Mouse (Mus musculus) stomach, embryonic 16.5 days (tissue): ENCODE data around the gene Amdhd2. TPM values are rescaled to one million over a fixed set of nuclear protein-coding genes. Genes with fewer than 3 reads are reported as not detected.

Experiments used
- ATAC-seq: fragments of 200-750 bp; cut with Nextera tagmentation; 2 replicates; pipeline ENCODE4 v1.8.0; 2017; ENCODE audit warnings: moderate number of reproducible peaks, moderate TSS enrichment; ENCODE audit not compliant: insufficient read depth, low FRiP score
- H3K27ac ChIP-seq: fragments of 300-500 bp; sonication (generic); 2 replicates; pipeline ENCODE4 v1.5.1; 2014; ENCODE audit warnings: low read length
- H3K27me3 ChIP-seq: fragments of 300-500 bp; sonication (generic); 2 replicates; pipeline ENCODE4 v1.6.1; 2014; ENCODE audit warnings: low read length, control low read depth, mixed read lengths; ENCODE audit not compliant: control insufficient read depth, insufficient read depth
- H3K36me3 ChIP-seq: fragments of 300-500 bp; sonication (generic); 2 replicates; pipeline ENCODE4 v1.6.1; 2014; ENCODE audit warnings: low read length; ENCODE audit not compliant: control insufficient read depth, insufficient read depth
- H3K4me1 ChIP-seq: fragments of 300-500 bp; sonication (generic); 2 replicates; pipeline ENCODE4 v1.6.1; 2014; ENCODE audit warnings: low read length, control low read depth, mixed read lengths; ENCODE audit not compliant: control insufficient read depth, insufficient read depth
- H3K4me2 ChIP-seq: fragments of 300-500 bp; sonication (generic); 2 replicates; pipeline ENCODE4 v1.6.1; 2014; ENCODE audit warnings: low read depth, low read length, mixed read lengths
- H3K4me3 ChIP-seq: fragments of 300-500 bp; sonication (generic); replicated peaks from 2 replicates; pipeline ENCODE4 v1.5.1; 2014; ENCODE audit warnings: mild to moderate bottlenecking, low read length
- H3K9ac ChIP-seq: fragments of 300-500 bp; sonication (generic); 2 replicates; pipeline ENCODE4 v1.6.1; 2014; ENCODE audit warnings: low read length
- H3K9me3 ChIP-seq: fragments of 300-500 bp; sonication (generic); replicated peaks from 2 replicates; pipeline ENCODE4 v1.6.1; 2016; ENCODE audit warnings: low read length, control low read depth; ENCODE audit not compliant: control insufficient read depth
- WGBS: fragments of 180-500 bp; shearing (Covaris S2); extraction: QIAGEN DNeasy Blood & Tissue Kit; methylation state at CpG from one replicate; pipeline ENCODE4 v1.1.7; 2014; 5-methylcytosine and 5-hydroxymethylcytosine counted together
- polyA plus RNA-seq: library from polyadenylated mRNA; unstranded; fragments of >200 nt; fragmentation: Nextera tagmentation; extraction: Ambion mirVana; gene quantifications from 2 replicates; pipeline ENCODE4 v1.2.1, GENCODE M21; 2015

Gene Amdhd2
- polyA plus RNA-seq, 1 experiment from 2014 or later, result 27.0 TPM

DNA sequence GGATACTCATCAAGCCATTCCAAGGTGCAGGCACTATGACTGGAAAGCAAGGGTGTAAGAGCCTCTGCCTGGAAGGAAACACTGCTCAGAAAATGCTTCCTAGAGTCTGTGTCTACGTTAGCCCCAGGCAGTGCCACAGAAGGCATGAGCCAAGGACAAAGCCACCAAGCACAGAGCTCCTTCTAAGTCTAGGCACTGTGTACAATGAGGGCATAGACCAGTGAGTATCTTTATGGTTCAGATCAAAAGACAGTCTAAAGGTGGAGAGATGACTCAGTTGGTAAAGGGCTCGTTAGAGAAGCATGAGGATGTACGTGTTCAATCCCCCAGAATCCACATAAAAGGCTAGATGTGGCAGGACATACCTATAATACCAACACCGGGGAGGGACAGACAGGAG, 37.5 kb upstream of the Amdhd2 start:
- no peak for ATAC-seq
- 0 out of 2 replicates have a peak, but pooled peaks cover 3% of the 10 kb centered on the region for H3K27me3 ChIP-seq
- peaks cover 21% of the 10 kb centered on the region for H3K4me1 ChIP-seq
- no peaks in the 10 kb centered on the region for H3K9me3 ChIP-seq
- H3K36me3 ChIP-seq, result no peaks in the 10 kb centered on the region
- no peak overlapping the region for H3K4me2 ChIP-seq
- H3K4me3 ChIP-seq, result no peak overlapping the region
- no peak overlapping the region for H3K9ac ChIP-seq
- H3K27ac ChIP-seq, result no peak overlapping the region
- WGBS, result 83% methylated on average over 4 of the region's 4 CpGs

DNA sequence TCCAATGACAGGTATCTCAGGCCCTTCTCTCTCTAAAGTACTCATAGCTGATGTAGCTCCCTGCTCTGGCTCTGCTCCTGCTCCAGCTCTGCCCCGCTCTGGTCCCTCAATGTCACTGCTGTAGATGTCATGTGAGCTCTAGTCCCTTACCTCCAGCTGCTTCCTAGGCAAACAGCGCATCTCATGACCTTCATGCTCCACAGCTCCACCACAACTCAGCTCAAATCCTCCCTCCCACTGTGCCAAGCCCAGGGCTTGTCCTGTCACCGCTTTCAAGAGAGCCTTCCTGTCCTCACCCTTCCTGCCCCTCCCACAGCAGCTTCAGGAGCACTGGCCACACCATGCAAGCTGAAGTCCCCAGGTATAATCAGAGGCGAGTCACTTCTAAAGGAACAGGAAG, 36.2 kb upstream of the Amdhd2 start:
- 66% methylated on average over 4 of the region's 4 CpGs for WGBS
- H3K4me3 ChIP-seq, result no peak overlapping the region
- H3K36me3 ChIP-seq, result no peaks in the 10 kb centered on the region
- no peak overlapping the region for H3K27ac ChIP-seq
- no peak overlapping the region for H3K4me2 ChIP-seq
- no peak overlapping the region for H3K9ac ChIP-seq
- ATAC-seq, result no peak
- H3K9me3 ChIP-seq, result no peaks in the 10 kb centered on the region
- no peaks in the 10 kb centered on the region for H3K27me3 ChIP-seq
- peaks cover 12% of the 10 kb centered on the region for H3K4me1 ChIP-seq

DNA sequence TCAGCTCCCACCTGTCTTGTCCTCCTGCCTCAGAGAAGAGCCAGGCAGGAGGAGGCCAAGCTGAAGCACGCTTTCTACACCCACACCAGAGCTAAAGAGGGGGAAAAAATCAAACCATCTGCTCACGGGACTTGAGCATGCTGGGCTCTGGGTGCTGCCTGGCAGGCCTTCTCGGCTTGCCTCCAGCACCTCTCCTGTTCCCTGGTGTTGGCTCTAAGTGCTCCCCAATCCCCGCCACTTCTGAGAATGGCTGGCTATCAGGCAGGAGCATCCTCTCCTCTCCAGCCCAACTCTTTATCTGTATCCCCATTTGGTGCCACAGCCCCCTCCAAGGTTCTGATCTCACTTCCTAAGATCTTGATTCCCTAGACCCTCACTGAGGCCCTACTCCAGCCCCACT, 35.7 kb upstream of the Amdhd2 start:
- Histone ChIP-seq H3K36me3 (no peaks in the 10 kb centered on the region), H3K4me1 (peaks cover 8% of the 10 kb centered on the region; the same call in 1 of the 2 replicates), H3K27ac (no peak overlapping the region), H3K9ac (0 out of 2 replicates have a peak overlapping the region, but pooled peaks have one; percentile 10), H3K9me3 (no peaks in the 10 kb centered on the region), H3K4me2 (no peak overlapping the region), H3K4me3 (no peak overlapping the region), H3K27me3 (no peaks in the 10 kb centered on the region)
- whole genome bisulfite sequencing, result 81% methylated on average over 4 of the region's 4 CpGs
- ATAC-seq, result no peak

DNA sequence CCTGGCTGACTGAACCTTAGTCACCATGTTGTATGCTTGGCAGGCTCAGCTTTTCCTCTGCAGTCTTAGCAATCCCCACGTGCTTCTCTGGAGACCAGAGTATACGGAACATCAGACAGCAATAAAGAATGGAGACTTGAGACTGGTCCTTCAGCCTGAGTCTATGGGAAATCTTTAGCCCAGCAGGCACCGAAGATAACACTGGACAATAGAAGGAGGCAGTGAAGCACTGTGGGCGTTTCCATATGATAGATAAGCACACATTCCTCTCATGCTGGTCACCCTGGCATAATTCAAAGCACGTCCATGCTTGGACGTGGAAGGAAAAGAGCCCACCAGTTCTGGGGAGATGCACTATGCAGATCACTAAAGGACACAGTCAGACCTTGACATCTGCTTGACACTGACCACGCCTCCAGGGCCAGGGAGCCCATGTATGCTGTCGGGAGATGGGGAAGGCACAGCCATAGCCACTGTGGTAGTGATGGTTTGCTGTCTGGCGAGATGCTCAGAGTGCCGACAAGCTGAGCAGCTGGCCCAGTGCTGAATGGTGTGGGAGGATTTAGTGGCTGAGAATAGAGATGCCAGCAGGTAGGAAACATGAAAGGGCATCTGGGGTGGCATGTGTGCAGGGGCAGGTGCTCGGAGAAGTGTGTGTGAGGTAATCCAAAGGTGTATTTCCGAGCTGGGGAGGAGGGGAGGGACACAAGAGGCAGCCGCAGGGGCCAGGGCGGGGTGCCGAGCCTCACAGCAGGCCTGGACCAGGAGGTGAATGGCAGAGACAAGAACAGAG, 33.7 kb upstream of the Amdhd2 start:
- H3K4me2 ChIP-seq, result no peak overlapping the region
- H3K9me3 ChIP-seq, result no peaks in the 10 kb centered on the region
- no peak overlapping the region for H3K27ac ChIP-seq
- ATAC-seq, result peak; percentile 15; the same call in 1 of the 2 replicates
- H3K27me3 ChIP-seq, result no peaks in the 10 kb centered on the region
- no peak overlapping the region for H3K9ac ChIP-seq
- 58% methylated on average over 15 of the region's 15 CpGs for WGBS
- no peaks in the 10 kb centered on the region for H3K4me1 ChIP-seq
- H3K36me3 ChIP-seq, result no peaks in the 10 kb centered on the region
- H3K4me3 ChIP-seq, result no peak overlapping the region

DNA sequence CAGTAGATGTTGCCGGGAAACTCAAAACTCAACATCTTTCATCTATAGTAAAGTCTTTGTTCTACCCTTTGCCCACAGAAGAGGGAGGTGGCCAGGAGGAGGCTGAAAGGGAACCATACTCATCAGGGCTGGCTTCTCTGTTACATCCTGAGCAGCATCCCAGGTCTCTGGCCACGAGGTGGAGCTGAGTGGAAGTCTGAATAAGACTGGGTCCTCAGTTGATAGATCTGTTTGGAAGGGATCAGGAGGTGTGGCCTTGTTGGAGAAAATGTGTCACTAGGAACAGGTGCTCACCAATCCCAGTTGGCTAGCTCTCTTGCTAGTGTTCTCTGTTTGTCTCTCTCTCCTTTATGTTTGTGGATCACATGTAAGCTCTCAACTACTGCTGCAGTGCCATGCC, 31.8 kb upstream of the Amdhd2 start:
- H3K4me2 ChIP-seq, result no peak overlapping the region
- no peaks in the 10 kb centered on the region for H3K27me3 ChIP-seq
- H3K4me3 ChIP-seq, result no peak overlapping the region
- ATAC-seq, result no peak
- no peak overlapping the region for H3K27ac ChIP-seq
- H3K4me1 ChIP-seq, result no peaks in the 10 kb centered on the region
- no peak overlapping the region for H3K9ac ChIP-seq
- H3K36me3 ChIP-seq, result no peaks in the 10 kb centered on the region
- WGBS, result 52% methylated on average over 2 of the region's 2 CpGs
- H3K9me3 ChIP-seq, result no peaks in the 10 kb centered on the region

DNA sequence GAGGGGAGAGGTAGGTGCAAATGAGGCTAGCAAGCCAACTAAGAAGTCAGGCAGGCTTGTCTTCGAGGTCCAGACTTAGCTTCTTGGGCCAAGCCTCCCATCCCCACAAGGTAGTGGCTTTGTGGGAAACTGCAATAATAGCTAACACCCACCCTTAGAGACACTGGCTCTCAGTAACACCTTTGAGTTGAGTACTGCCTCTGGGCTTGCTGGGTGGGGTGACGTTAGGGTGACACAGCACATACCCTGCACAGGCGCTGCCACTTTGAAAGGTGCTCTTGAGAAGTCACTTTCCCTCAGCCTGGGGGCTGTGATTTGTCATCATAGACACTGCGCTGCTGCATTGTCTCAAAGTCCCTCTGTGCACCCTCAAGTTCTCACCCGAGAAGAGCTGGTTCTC, 30.2 kb upstream of the Amdhd2 start:
- Histone ChIP-seq H3K36me3 (no peaks in the 10 kb centered on the region), H3K27me3 (no peaks in the 10 kb centered on the region), H3K9me3 (no peaks in the 10 kb centered on the region), H3K9ac (no peak overlapping the region), H3K4me3 (no peak overlapping the region), H3K4me2 (no peak overlapping the region), H3K27ac (no peak overlapping the region), H3K4me1 (no peaks in the 10 kb centered on the region)
- no peak for ATAC-seq
- 75% methylated on average over 5 of the region's 5 CpGs for WGBS

DNA sequence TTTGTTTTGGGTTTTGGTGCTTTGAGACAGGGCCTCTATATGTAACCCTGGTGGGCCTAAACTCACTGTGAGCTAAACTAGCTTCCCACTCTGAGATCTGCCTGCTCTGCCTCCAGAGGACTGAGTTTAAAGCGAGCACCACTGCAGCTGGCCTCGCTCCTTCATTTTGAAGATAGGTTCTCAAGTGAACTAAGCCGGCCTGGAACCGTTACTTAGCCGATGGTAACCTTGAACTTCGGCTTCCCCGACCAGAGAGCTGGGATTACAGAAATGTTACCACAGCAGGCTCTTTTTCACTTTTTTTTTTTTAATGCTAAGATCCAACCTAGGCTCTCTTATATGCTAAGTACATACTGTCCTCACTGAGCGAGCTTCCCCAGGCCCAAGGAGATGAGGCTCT, 29.7 kb upstream of the Amdhd2 start:
- WGBS, result 87% methylated on average over 8 of the region's 8 CpGs
- Histone ChIP-seq H3K9ac (no peak overlapping the region), H3K9me3 (no peaks in the 10 kb centered on the region), H3K27me3 (no peaks in the 10 kb centered on the region), H3K4me3 (no peak overlapping the region), H3K36me3 (no peaks in the 10 kb centered on the region), H3K27ac (no peak overlapping the region), H3K4me1 (no peaks in the 10 kb centered on the region), H3K4me2 (no peak overlapping the region)
- ATAC-seq, result no peak

DNA sequence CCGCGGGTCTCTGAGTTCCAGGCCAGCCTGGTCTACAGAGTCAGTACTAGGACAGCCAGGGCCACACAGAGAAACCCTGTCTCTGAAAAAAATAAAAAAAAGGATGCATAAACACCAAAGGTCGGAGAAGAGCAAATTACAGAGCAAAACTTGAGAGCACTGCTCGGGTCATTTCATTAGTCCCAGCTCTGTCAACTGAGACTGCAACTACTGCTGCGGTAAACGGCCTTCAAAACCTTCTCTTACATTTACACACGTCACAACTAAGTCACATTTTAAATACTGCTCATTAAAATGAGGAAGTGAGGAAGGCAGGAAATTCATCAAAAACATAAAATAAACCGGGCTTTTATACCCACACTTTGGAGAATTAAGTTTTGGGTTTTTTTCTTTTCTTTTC, 29.3 kb upstream of the Amdhd2 start:
- H3K27me3 ChIP-seq, result no peaks in the 10 kb centered on the region
- no peak overlapping the region for H3K4me3 ChIP-seq
- no peak for ATAC-seq
- no peaks in the 10 kb centered on the region for H3K36me3 ChIP-seq
- no peak overlapping the region for H3K9ac ChIP-seq
- no peaks in the 10 kb centered on the region for H3K4me1 ChIP-seq
- H3K27ac ChIP-seq, result no peak overlapping the region
- H3K9me3 ChIP-seq, result no peaks in the 10 kb centered on the region
- 67% methylated on average over 8 of the region's 8 CpGs for WGBS
- no peak overlapping the region for H3K4me2 ChIP-seq

DNA sequence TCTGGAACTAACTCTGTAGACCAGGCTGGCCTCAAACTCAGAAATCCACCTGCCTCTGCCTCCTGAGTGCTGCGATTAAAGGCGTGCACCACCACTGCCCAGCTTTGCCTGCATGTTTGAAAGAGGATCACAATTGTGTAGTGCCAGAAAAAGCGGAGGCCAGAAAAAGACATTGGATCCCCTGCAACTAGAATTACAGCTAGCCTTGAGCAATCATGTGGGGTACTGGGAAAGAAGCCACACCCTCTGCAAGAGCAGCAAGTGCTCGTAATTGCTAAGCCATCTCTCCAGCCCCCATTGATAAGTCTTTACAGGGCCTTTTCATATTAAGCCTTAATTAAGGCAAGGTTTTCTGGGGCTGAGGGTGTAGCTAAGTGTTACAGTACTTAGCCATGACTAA, 27.9 kb upstream of the Amdhd2 start:
- H3K4me1 ChIP-seq, result no peaks in the 10 kb centered on the region
- no peak overlapping the region for H3K4me3 ChIP-seq
- H3K4me2 ChIP-seq, result no peak overlapping the region
- H3K36me3 ChIP-seq, result no peaks in the 10 kb centered on the region
- WGBS, result 82% methylated on average over 4 of the region's 4 CpGs
- no peaks in the 10 kb centered on the region for H3K27me3 ChIP-seq
- no peaks in the 10 kb centered on the region for H3K9me3 ChIP-seq
- ATAC-seq, result no peak
- H3K27ac ChIP-seq, result no peak overlapping the region
- no peak overlapping the region for H3K9ac ChIP-seq
